Mouse (Mus musculus): Measurements from ENCODE around the gene Ccnd3. TPM values are rescaled to one million over a fixed set of nuclear protein-coding genes. Genes with fewer than 3 reads are reported as not detected.

Gene Ccnd3
- polyA plus RNA-seq, 1 experiment from 2014 or later: 180 TPM

DNA sequence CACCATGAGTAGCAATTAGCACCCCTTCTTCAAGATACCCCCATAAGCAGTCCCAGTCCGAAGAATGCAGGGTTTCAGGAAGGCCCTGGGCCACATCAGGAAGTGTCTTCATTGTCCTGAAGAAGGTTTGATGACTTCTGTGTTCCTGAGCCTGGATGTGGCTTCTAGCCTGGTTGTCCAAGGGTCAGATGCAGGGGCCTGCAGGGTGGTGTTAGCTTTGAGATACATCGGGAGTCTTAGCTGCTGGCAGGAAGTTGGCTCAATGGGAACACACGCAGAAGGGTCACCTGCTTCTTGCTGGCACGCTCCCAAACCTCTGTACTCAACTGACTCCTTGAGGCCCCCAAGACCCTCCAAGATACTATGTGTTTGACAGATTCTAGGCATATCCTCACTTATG lies 17.7 kb downstream of the Ccnd3 start:
- 44% methylated on average over 4 of the region's 4 CpGs for WGBS
- H3K9me3 ChIP-seq (ENCODE audit: control insufficient read depth): no peaks in the 10 kb centered on the region
- no peak for TF ChIP-seq CTCF (IDR thresholded peaks at IDR 0.05; ENCODE audit: low read depth)
- no peaks in the 10 kb centered on the region for H3K27me3 ChIP-seq (replicated peaks; ENCODE audit: control insufficient read depth, insufficient read depth, low read length)
- ATAC-seq: peak; percentile 34; the same call in 1 of the 2 replicates
- peak overlapping the region; percentile 34; the same call in 1 of the 2 replicates for H3K9ac ChIP-seq (ENCODE audit: low read depth, low read length)
- H3K27ac ChIP-seq (ENCODE audit: low read depth, low read length): peak overlapping the region; percentile 79
- H3K4me1 ChIP-seq (replicated peaks; ENCODE audit: control insufficient read depth, insufficient read depth, low read length): peaks cover 26% of the 10 kb centered on the region
- H3K4me2 ChIP-seq (replicated peaks; ENCODE audit: low read depth): no peak overlapping the region
- H3K36me3 ChIP-seq (ENCODE audit: control insufficient read depth, insufficient read depth): no peaks in the 10 kb centered on the region
- H3K4me3 ChIP-seq (ENCODE audit: low read depth, low read length): no peak overlapping the region

DNA sequence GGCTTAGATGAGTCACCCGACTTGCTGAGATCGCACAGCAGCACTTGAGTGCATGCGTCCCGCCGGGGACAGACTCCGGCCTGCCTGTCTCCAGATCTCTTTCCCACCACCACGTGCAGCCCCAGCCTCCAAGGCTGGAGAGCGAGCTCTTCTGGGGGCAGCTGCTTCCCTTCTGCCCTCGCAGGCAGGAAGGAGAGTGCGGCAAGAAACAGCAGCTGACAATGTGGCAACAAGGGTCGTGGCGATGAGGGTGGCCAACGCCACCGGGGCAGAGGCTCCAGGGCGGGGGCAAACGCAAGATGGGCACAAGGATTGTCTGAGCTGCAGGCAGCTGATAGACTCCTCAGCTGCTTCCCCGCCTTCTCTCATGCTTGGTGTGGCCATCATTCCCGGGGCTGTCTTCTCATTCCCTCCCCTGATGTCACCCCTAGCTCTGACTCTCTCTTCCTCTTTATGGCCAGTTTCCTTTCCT lies 18.4 kb downstream of the Ccnd3 start:
- Histone ChIP-seq H3K4me2 (replicated peaks; ENCODE audit: low read depth) (0 out of 2 replicates have a peak overlapping the region, but pooled peaks have one; percentile 25), H3K9ac (ENCODE audit: low read depth, low read length) (no peak overlapping the region), H3K27ac (ENCODE audit: low read depth, low read length) (peak overlapping the region; percentile 79), H3K9me3 (ENCODE audit: control insufficient read depth) (no peaks in the 10 kb centered on the region), H3K4me3 (ENCODE audit: low read depth, low read length) (no peak overlapping the region), H3K4me1 (replicated peaks; ENCODE audit: control insufficient read depth, insufficient read depth, low read length) (peaks cover 32% of the 10 kb centered on the region), H3K27me3 (replicated peaks; ENCODE audit: control insufficient read depth, insufficient read depth, low read length) (no peaks in the 10 kb centered on the region), H3K36me3 (ENCODE audit: control insufficient read depth, insufficient read depth) (no peaks in the 10 kb centered on the region)
- WGBS: 47% methylated on average over 18 of the region's 18 CpGs
- ATAC-seq: no peak
- TF ChIP-seq CTCF (IDR thresholded peaks at IDR 0.05; ENCODE audit: low read depth): no peak

DNA sequence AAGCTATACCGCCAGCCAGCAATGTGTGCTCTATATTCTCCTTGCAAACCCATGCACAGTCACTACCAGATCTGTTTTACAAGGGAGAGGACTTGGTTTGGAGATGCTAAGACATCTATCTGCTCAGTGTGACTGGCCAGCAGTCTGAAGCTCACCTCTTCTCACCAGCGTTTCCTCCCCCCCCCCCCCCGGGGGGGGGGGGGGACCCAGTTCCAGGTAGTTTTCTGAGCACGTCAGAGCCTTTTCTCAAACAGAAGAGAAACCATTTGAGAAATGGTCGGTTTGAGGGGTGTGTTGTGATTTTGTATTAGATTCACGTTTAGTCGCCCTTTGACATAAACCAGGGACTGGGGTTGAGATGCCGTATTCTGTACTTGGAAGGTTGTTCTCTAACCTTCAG lies 19.2 kb downstream of the Ccnd3 start:
- H3K27ac ChIP-seq (ENCODE audit: low read depth, low read length): no peak overlapping the region
- peaks cover 32% of the 10 kb centered on the region for H3K4me1 ChIP-seq (replicated peaks; ENCODE audit: control insufficient read depth, insufficient read depth, low read length)
- H3K4me2 ChIP-seq (replicated peaks; ENCODE audit: low read depth): no peak overlapping the region
- no peaks in the 10 kb centered on the region for H3K27me3 ChIP-seq (replicated peaks; ENCODE audit: control insufficient read depth, insufficient read depth, low read length)
- no peak overlapping the region for H3K4me3 ChIP-seq (ENCODE audit: low read depth, low read length)
- no peak for ATAC-seq
- no peak overlapping the region for H3K9ac ChIP-seq (ENCODE audit: low read depth, low read length)
- no peaks in the 10 kb centered on the region for H3K36me3 ChIP-seq (ENCODE audit: control insufficient read depth, insufficient read depth)
- no peak for TF ChIP-seq CTCF (IDR thresholded peaks at IDR 0.05; ENCODE audit: low read depth)
- H3K9me3 ChIP-seq (ENCODE audit: control insufficient read depth): no peaks in the 10 kb centered on the region
- WGBS: 58% methylated on average over 8 of the region's 8 CpGs

DNA sequence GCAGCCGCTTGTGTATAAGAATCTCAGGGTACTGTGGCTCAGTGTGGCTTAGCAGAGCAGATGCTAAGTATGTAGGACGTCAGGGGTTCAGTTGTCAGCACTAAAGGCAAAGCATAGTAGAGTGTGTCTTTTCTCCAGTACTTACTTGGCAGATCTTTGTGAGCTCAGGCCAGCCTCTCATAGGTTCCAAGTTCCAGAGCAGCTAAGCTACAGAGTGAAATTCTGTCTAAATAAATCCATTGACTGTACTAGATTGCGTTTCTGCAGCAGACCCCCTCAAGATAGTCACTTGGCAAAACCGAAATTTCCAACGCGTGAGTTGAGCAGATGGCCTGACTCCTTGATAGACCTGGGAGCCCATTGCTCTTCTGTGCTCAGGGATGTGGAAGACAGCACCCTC lies 20.1 kb downstream of the Ccnd3 start:
- Histone ChIP-seq H3K9me3 (ENCODE audit: control insufficient read depth) (no peaks in the 10 kb centered on the region), H3K4me3 (ENCODE audit: low read depth, low read length) (no peak overlapping the region), H3K27ac (ENCODE audit: low read depth, low read length) (no peak overlapping the region), H3K36me3 (ENCODE audit: control insufficient read depth, insufficient read depth) (no peaks in the 10 kb centered on the region), H3K4me2 (replicated peaks; ENCODE audit: low read depth) (no peak overlapping the region), H3K4me1 (replicated peaks; ENCODE audit: control insufficient read depth, insufficient read depth, low read length) (peaks cover 32% of the 10 kb centered on the region), H3K27me3 (replicated peaks; ENCODE audit: control insufficient read depth, insufficient read depth, low read length) (no peaks in the 10 kb centered on the region), H3K9ac (ENCODE audit: low read depth, low read length) (no peak overlapping the region)
- TF ChIP-seq CTCF (IDR thresholded peaks at IDR 0.05; ENCODE audit: low read depth): no peak
- 87% methylated on average over 6 of the region's 6 CpGs for WGBS
- ATAC-seq: no peak

DNA sequence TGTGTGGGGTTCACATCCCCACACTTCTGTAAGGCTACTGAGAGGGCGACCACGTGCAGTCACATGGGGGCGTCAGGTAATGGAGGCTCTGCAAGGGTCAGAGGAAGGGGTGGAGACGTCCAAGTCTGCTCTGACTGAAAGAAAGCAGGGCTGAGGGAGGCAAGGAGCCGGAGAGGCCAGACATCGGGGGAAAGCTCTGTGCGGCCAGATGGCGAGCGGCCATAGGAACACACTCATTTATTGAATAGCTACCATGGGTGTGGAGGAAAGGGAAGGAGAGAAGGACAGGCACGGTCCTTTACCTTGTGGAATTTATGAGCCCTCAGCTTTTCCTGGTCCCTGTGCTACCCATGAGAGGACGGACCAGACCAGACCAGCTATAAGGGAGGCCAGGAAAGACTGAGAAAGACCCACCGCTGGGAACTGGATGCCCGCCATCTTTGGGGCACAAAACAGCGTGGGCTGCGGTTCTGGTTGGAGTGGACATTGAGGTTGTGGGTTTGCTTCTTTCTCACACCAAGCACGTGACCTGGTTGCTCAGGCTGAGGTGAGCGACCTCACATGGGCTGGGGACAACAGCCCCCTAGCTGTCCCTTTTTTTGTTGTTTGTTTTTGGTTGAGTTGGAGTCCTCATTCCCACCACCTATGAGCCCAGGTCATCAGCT lies 22.1 kb downstream of the Ccnd3 start:
- Histone ChIP-seq H3K9me3 (ENCODE audit: control insufficient read depth) (no peaks in the 10 kb centered on the region), H3K27ac (ENCODE audit: low read depth, low read length) (peak overlapping the region; percentile 76), H3K9ac (ENCODE audit: low read depth, low read length) (peak overlapping the region; percentile 27; the same call in 1 of the 2 replicates), H3K4me2 (replicated peaks; ENCODE audit: low read depth) (peak overlapping the region; percentile 32; the same call in 1 of the 2 replicates), H3K4me3 (ENCODE audit: low read depth, low read length) (no peak overlapping the region), H3K4me1 (replicated peaks; ENCODE audit: control insufficient read depth, insufficient read depth, low read length) (peaks cover 26% of the 10 kb centered on the region), H3K36me3 (ENCODE audit: control insufficient read depth, insufficient read depth) (no peaks in the 10 kb centered on the region), H3K27me3 (replicated peaks; ENCODE audit: control insufficient read depth, insufficient read depth, low read length) (no peaks in the 10 kb centered on the region)
- 61% methylated on average over 17 of the region's 17 CpGs for WGBS
- TF ChIP-seq CTCF (IDR thresholded peaks at IDR 0.05; ENCODE audit: low read depth): no peak
- 0 out of 2 replicates have a peak, but pooled peaks have one; percentile 32 for ATAC-seq

DNA sequence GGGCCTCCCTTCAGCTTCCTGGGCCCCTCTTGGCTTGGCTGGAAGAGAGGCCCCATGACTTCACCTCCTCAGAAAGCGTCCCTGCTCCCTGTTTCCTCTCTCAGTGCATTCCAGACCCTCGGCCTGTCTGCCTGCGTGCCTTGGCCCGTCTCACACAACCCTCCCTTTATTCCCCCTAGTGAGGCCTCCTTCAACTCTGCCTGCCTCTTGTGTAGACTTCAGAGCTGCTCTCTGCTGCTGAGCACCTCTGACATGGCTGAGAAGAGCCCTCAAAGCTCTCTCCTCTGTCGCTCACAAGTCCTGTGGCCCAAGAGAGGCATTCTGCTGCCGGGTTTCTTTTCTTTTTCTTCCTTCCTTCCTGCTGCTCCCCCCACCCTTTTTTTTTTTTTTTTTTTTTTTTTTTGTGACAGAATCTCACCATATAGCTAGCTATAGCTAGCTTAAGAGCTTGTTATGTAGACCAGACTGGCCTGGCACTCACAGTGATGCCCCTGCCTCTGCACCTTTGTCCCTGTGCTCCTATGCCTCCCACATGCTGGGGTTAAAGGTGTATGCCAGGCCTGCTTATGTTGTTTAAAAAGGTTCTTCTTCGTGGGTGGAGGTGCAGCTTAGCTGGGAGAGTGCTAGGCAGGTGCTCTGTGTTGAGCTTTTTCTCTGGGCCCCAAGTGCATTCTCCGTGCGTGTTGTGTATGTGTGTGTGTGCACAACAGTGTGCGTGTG lies 22.9 kb downstream of the Ccnd3 start:
- peak; percentile 68 for ATAC-seq
- WGBS: 26% methylated on average over 10 of the region's 10 CpGs
- H3K36me3 ChIP-seq (ENCODE audit: control insufficient read depth, insufficient read depth): no peaks in the 10 kb centered on the region
- peak overlapping the region; percentile 76 for H3K27ac ChIP-seq (ENCODE audit: low read depth, low read length)
- H3K4me1 ChIP-seq (replicated peaks; ENCODE audit: control insufficient read depth, insufficient read depth, low read length): peaks cover 21% of the 10 kb centered on the region
- no peak for TF ChIP-seq CTCF (IDR thresholded peaks at IDR 0.05; ENCODE audit: low read depth)
- peak overlapping the region; percentile 27; the same call in 1 of the 2 replicates for H3K9ac ChIP-seq (ENCODE audit: low read depth, low read length)
- no peaks in the 10 kb centered on the region for H3K27me3 ChIP-seq (replicated peaks; ENCODE audit: control insufficient read depth, insufficient read depth, low read length)
- H3K9me3 ChIP-seq (ENCODE audit: control insufficient read depth): no peaks in the 10 kb centered on the region
- H3K4me2 ChIP-seq (replicated peaks; ENCODE audit: low read depth): peak overlapping the region; percentile 32; the same call in 1 of the 2 replicates
- no peak overlapping the region for H3K4me3 ChIP-seq (ENCODE audit: low read depth, low read length)
